ENCODE assay signal across 10 mouse cellular contexts in genomic region chr17:46552151-46552550, GRCm38 (mm10). TPM values are rescaled to one million over a fixed set of nuclear protein-coding genes. Genes with fewer than 3 reads are reported as not detected.
A peak's percentile ranks its signal among the peaks of the same experiment; 100 is the strongest.
DNase-seq lines count a peak whose midpoint lies in the region; ATAC-seq and TF ChIP-seq lines count a peak whose summit lies in the region.
"Had no signal": no experiment of that assay in that cellular context is flagged by ENCODE, and none has a peak within 500 bp of the region (broad histone marks: within the 10 kb centered on the region; RNA-seq: fewer than 3 reads in every experiment).

No protein-coding gene starts in this region.

- no peaks in the 10 kb centered on the region for H3K9me3 ChIP-seq in heart, embryonic 11.5 days (replicated peaks; ENCODE audit: control insufficient read depth, low read length)
- H3K9me3 ChIP-seq in neural tube, embryonic 12.5 days: no peaks in the 10 kb centered on the region
- H3K9me3 ChIP-seq in limb, embryonic 13.5 days: no peaks in the 10 kb centered on the region
- H3K9me3 ChIP-seq in stomach, postnatal 0 days (ENCODE audit: control insufficient read depth, low read length): no peaks in the 10 kb centered on the region
- H3K9me3 ChIP-seq: embryonic facial prominence, embryonic 12.5 days; liver, embryonic 12.5 days had no signal

- H3K4me3 ChIP-seq in heart, embryonic 11.5 days (ENCODE audit: low read depth, low read length): peak overlapping the region; percentile 27; the same call in 1 of the 2 replicates
- H3K4me3 ChIP-seq in neural tube, embryonic 12.5 days: no peak overlapping the region
- H3K4me3 ChIP-seq in limb, embryonic 13.5 days: no peak overlapping the region
- H3K4me3 ChIP-seq in stomach, postnatal 0 days (ENCODE audit: low read depth, low read length): no peak overlapping the region
- H3K4me3 ChIP-seq: liver, embryonic 12.5 days had no signal

- no peak for DNase-seq in heart, postnatal 14 days
- no peak for DNase-seq in neural tube, embryonic 10.5 days (ENCODE audit: extremely low spot score, low spot score)
- no peak for DNase-seq in stomach, postnatal 0 days (ENCODE audit: low spot score)
- DNase-seq in ovary, adult 18-20 months (ENCODE audit: low spot score): no peak
- no peak for DNase-seq in embryo, embryonic 10.5 days (ENCODE audit: low spot score)

- intact Hi-C loops in heart, postnatal 14 days (cut with DNase I): no loop called here

- peak overlapping the region; percentile 98; the same call in 1 of the 2 replicates for H3K27ac ChIP-seq in heart, embryonic 11.5 days (ENCODE audit: low read depth, low read length)
- no peak overlapping the region for H3K27ac ChIP-seq in neural tube, embryonic 12.5 days
- no peak overlapping the region for H3K27ac ChIP-seq in limb, embryonic 13.5 days
- H3K27ac ChIP-seq in stomach, postnatal 0 days (replicated peaks): peak overlapping the region; percentile 67; the same call in 1 of the 2 replicates

- peaks cover 31% of the 10 kb centered on the region for H3K36me3 ChIP-seq in heart, embryonic 11.5 days (ENCODE audit: control insufficient read depth, insufficient read depth, low read length)
- H3K36me3 ChIP-seq in neural tube, embryonic 12.5 days: peaks cover 38% of the 10 kb centered on the region
- H3K36me3 ChIP-seq in limb, embryonic 13.5 days: peaks cover 42% of the 10 kb centered on the region
- peaks cover 23% of the 10 kb centered on the region for H3K36me3 ChIP-seq in stomach, postnatal 0 days (ENCODE audit: control insufficient read depth, insufficient read depth, low read length)

- H3K4me2 ChIP-seq in heart, embryonic 11.5 days: peak overlapping the region; percentile 82
- peak overlapping the region; percentile 89 for H3K4me2 ChIP-seq in neural tube, embryonic 12.5 days (replicated peaks)
- H3K4me2 ChIP-seq in limb, embryonic 13.5 days (replicated peaks): peak overlapping the region; percentile 92
- H3K4me2 ChIP-seq in stomach, postnatal 0 days (replicated peaks; ENCODE audit: low read depth): no peak overlapping the region

- no peak for ATAC-seq in heart, embryonic 11.5 days (replicated peaks; ENCODE audit: insufficient number of reproducible peaks, low FRiP score, low TSS enrichment)
- ATAC-seq in neural tube, embryonic 12.5 days (ENCODE audit: low FRiP score, low read depth): no peak
- no peak for ATAC-seq in limb, embryonic 13.5 days (ENCODE audit: low FRiP score, low read depth)
- no peak for ATAC-seq in stomach, postnatal 0 days (ENCODE audit: low FRiP score, low TSS enrichment)

- 0 out of 2 replicates have a peak overlapping the region, but pooled peaks have one; percentile 34 for H3K9ac ChIP-seq in heart, embryonic 11.5 days (ENCODE audit: low read depth, low read length)
- no peak overlapping the region for H3K9ac ChIP-seq in neural tube, embryonic 12.5 days
- peak overlapping the region; percentile 46; the same call in 1 of the 2 replicates for H3K9ac ChIP-seq in limb, embryonic 13.5 days
- H3K9ac ChIP-seq in stomach, postnatal 0 days (ENCODE audit: low read length): no peak overlapping the region
- H3K9ac ChIP-seq: embryonic facial prominence, embryonic 12.5 days; liver, embryonic 12.5 days had no signal

- peaks cover 41% of the 10 kb centered on the region for H3K4me1 ChIP-seq in heart, embryonic 11.5 days (ENCODE audit: control insufficient read depth, insufficient read depth, low read length)
- H3K4me1 ChIP-seq in neural tube, embryonic 12.5 days: peaks cover 38% of the 10 kb centered on the region
- H3K4me1 ChIP-seq in limb, embryonic 13.5 days: peaks cover 39% of the 10 kb centered on the region
- H3K4me1 ChIP-seq in stomach, postnatal 0 days (replicated peaks; ENCODE audit: control insufficient read depth, insufficient read depth): peaks cover 9% of the 10 kb centered on the region; the same call in 1 of the 2 replicates

- no peak for TF ChIP-seq EP300 in stomach, postnatal 0 days (optimal IDR thresholded peaks at IDR 0.05)

- WGBS in heart, embryonic 11.5 days (ENCODE audit: insufficient replicate concordance): 85% methylated on average over 7 of the region's 7 CpGs
- 89% methylated on average over 7 of the region's 7 CpGs for WGBS in neural tube, embryonic 12.5 days
- 80% methylated on average over 7 of the region's 7 CpGs for WGBS in limb, embryonic 13.5 days
- 74% methylated on average over 7 of the region's 7 CpGs for WGBS in stomach, postnatal 0 days

- TF ChIP-seq CTCF in stomach, postnatal 0 days (IDR thresholded peaks at IDR 0.05; ENCODE audit: low read depth): no peak

- H3K27me3 ChIP-seq in heart, embryonic 11.5 days (ENCODE audit: control insufficient read depth, insufficient read depth, low read length): no peaks in the 10 kb centered on the region
- H3K27me3 ChIP-seq in neural tube, embryonic 12.5 days (replicated peaks): peaks cover 4% of the 10 kb centered on the region
- H3K27me3 ChIP-seq in limb, embryonic 13.5 days: peaks cover 9% of the 10 kb centered on the region
- H3K27me3 ChIP-seq in stomach, postnatal 0 days (ENCODE audit: control insufficient read depth, insufficient read depth, low read length): no peaks in the 10 kb centered on the region

RNA-seq across cellular contexts. Expression of gene Srf, which starts 3.8 kb away (rescaled TPM):
- polyA plus RNA-seq in heart, embryonic 11.5 days (2014; fragmentation: Nextera tagmentation; extraction: Ambion mirVana): 14.6 and 15.0 TPM in 2 replicates
- total RNA-seq in heart, postnatal 14 days (2021): 100 to 1,000 TPM in 1 of 2 experiments, 10 to 100 TPM in 1; 93.0 to 109 TPM
- 5.6 and 8.4 TPM in 2 replicates for polyA plus RNA-seq in neural tube, embryonic 12.5 days (2016; fragmentation: Nextera tagmentation; extraction: Ambion mirVana)
- 5.8 and 7.3 TPM in 2 replicates for polyA plus RNA-seq in limb, embryonic 13.5 days (2015; fragmentation: Nextera tagmentation; extraction: Ambion mirVana)
- polyA plus RNA-seq in stomach, postnatal 0 days (2015; fragmentation: Nextera tagmentation; extraction: Ambion mirVana): 3.7 and 4.3 TPM in 2 replicates

RNA-seq across cellular contexts. Expression of gene Cul9, which starts 6.0 kb away (rescaled TPM):
- polyA plus RNA-seq in heart, embryonic 11.5 days (2014; fragmentation: Nextera tagmentation; extraction: Ambion mirVana): 2.5 and 4.4 TPM in 2 replicates
- total RNA-seq in heart, postnatal 14 days (2021): 10 to 100 TPM; 17.0 to 18.2 TPM
- 13.4 and 15.3 TPM in 2 replicates for polyA plus RNA-seq in neural tube, embryonic 12.5 days (2016; fragmentation: Nextera tagmentation; extraction: Ambion mirVana)
- polyA plus RNA-seq in limb, embryonic 13.5 days (2015; fragmentation: Nextera tagmentation; extraction: Ambion mirVana): 11.3 and 12.4 TPM in 2 replicates
- 1.9 and 2.6 TPM in 2 replicates for polyA plus RNA-seq in stomach, postnatal 0 days (2015; fragmentation: Nextera tagmentation; extraction: Ambion mirVana)

RNA-seq across cellular contexts. Expression of gene Dnph1, which starts 55.6 kb away (rescaled TPM):
- 27.9 and 28.4 TPM in 2 replicates for polyA plus RNA-seq in heart, embryonic 11.5 days (2014; fragmentation: Nextera tagmentation; extraction: Ambion mirVana)
- 1 to 10 TPM; 2.1 to 2.4 TPM for total RNA-seq in heart, postnatal 14 days (2021)
- 40.5 and 42.3 TPM in 2 replicates for polyA plus RNA-seq in neural tube, embryonic 12.5 days (2016; fragmentation: Nextera tagmentation; extraction: Ambion mirVana)
- polyA plus RNA-seq in limb, embryonic 13.5 days (2015; fragmentation: Nextera tagmentation; extraction: Ambion mirVana): 40.4 and 41.7 TPM in 2 replicates
- 23.8 and 24.7 TPM in 2 replicates for polyA plus RNA-seq in stomach, postnatal 0 days (2015; fragmentation: Nextera tagmentation; extraction: Ambion mirVana)

Comparison
In these comparisons a context has a peak if more than half of its experiments do, and no peak if none do; other contexts are left out.
1. H3K27ac ChIP-seq: peak in heart, embryonic 11.5 days (single experiment) and stomach, postnatal 0 days (single experiment); none in neural tube, embryonic 12.5 days (single experiment) and limb, embryonic 13.5 days (single experiment).
2. H3K9ac ChIP-seq: peak in heart, embryonic 11.5 days (single experiment) and limb, embryonic 13.5 days (single experiment); none in neural tube, embryonic 12.5 days (single experiment) and stomach, postnatal 0 days (single experiment).